Mouse (Mus musculus) olfactory bulb, adult 2 months (tissue): ENCODE measurements around the gene Proz.

Source experiments
- CTCF ChIP-seq: fragments of 200-500 bp; IDR thresholded peaks from 2 replicates; pipeline ENCODE4 v1.5.1; 2012; ENCODE audit warnings: low read depth, mild to moderate bottlenecking, low read length, moderate library complexity; ENCODE audit not compliant: insufficient read depth
- POLR2A ChIP-seq: fragments of 200-500 bp; IDR thresholded peaks from 2 replicates; pipeline ENCODE4 v1.6.1; 2012; ENCODE audit warnings: mild to moderate bottlenecking, low read depth, low read length, moderate library complexity; ENCODE audit not compliant: insufficient read depth

- TF ChIP-seq POLR2A (no peak), CTCF (no peak)
These were observed 10.2 kb upstream of the Proz start for GRCm38 (mm10) chr8:13050550-13050949.
